Mouse (Mus musculus) myocyte (in vitro differentiated cells): ENCODE measurements around the gene Hist1h2ab.

Source experiments
- MAX ChIP-seq: IDR thresholded peaks from one replicate; pipeline ENCODE4 v1.6.1; 2011; ENCODE audit warnings: low read depth, mild to moderate bottlenecking, control low read depth
- REST ChIP-seq: IDR thresholded peaks from one replicate; pipeline ENCODE4 v1.6.1; 2011; ENCODE audit warnings: mild to moderate bottlenecking, control low read depth, moderate library complexity; ENCODE audit not compliant: insufficient read depth, insufficient read length
- TCF12 ChIP-seq: IDR thresholded peaks from one replicate; pipeline ENCODE4 v1.6.1; 2011; ENCODE audit warnings: mild to moderate bottlenecking, control low read depth; ENCODE audit not compliant: poor library complexity, insufficient read depth, severe bottlenecking

- no peak for TF ChIP-seq MAX
- TF ChIP-seq TCF12: no peak
- no peak for TF ChIP-seq REST
These were observed 8.4 kb downstream of the Hist1h2ab start for GRCm38 (mm10) chr13:23759251-23759771.
